Mouse (Mus musculus) limb, embryonic 12.5 days (tissue): ENCODE data around the gene Plcg2. TPM values are rescaled to one million over a fixed set of nuclear protein-coding genes. Genes with fewer than 3 reads are reported as not detected.
A peak's percentile ranks its signal among the peaks of the same experiment; 100 is the strongest.

Source experiments
- ATAC-seq: fragments of 200-750 bp; cut with Nextera tagmentation; 2 replicates; pipeline ENCODE4 v1.8.0; 2017; ENCODE audit warnings: low read depth, moderate TSS enrichment; ENCODE audit not compliant: insufficient number of reproducible peaks, insufficient read depth, low FRiP score, low TSS enrichment
- H3K27ac ChIP-seq: fragments of 300-500 bp; sonication (generic); 2 replicates; pipeline ENCODE4 v1.5.1; 2016; ENCODE audit warnings: mild to moderate bottlenecking, moderate library complexity
- H3K27me3 ChIP-seq: fragments of 300-500 bp; sonication (generic); 2 replicates; pipeline ENCODE4 v1.6.1; 2016; ENCODE audit warnings: mild to moderate bottlenecking, moderate library complexity
- H3K36me3 ChIP-seq: fragments of 300-500 bp; sonication (generic); 2 replicates; pipeline ENCODE4 v1.6.1; 2016; ENCODE audit warnings: mild to moderate bottlenecking, moderate library complexity
- H3K4me1 ChIP-seq: fragments of 300-500 bp; sonication (generic); replicated peaks from 2 replicates; pipeline ENCODE4 v1.6.1; 2016
- H3K4me2 ChIP-seq: fragments of 300-500 bp; sonication (generic); 2 replicates; pipeline ENCODE4 v1.6.1; 2016; ENCODE audit warnings: mild to moderate bottlenecking, moderate library complexity
- H3K4me3 ChIP-seq: fragments of 300-500 bp; sonication (generic); replicated peaks from 2 replicates; pipeline ENCODE4 v1.5.1; 2016; ENCODE audit warnings: mild to moderate bottlenecking
- H3K9ac ChIP-seq: fragments of 300-500 bp; sonication (generic); replicated peaks from 2 replicates; pipeline ENCODE4 v1.6.1; 2016; ENCODE audit warnings: mild to moderate bottlenecking, moderate library complexity
- H3K9me3 ChIP-seq: fragments of 300-500 bp; sonication (generic); 2 replicates; pipeline ENCODE4 v1.6.1; 2016; ENCODE audit warnings: mild to moderate bottlenecking, moderate library complexity
- WGBS: fragments of 180-500 bp; shearing (Covaris S2); methylation state at CpG from one replicate; pipeline ENCODE4 v1.1.7; 2016; 5-methylcytosine and 5-hydroxymethylcytosine counted together
- polyA plus RNA-seq: library from polyadenylated mRNA; unstranded; fragments of >200 nt; fragmentation: Nextera tagmentation; extraction: Ambion mirVana; gene quantifications from 2 replicates; pipeline ENCODE4 v1.2.1, GENCODE M21; 2016

Gene Plcg2
- 2.4 and 2.6 TPM in 2 replicates for polyA plus RNA-seq

DNA sequence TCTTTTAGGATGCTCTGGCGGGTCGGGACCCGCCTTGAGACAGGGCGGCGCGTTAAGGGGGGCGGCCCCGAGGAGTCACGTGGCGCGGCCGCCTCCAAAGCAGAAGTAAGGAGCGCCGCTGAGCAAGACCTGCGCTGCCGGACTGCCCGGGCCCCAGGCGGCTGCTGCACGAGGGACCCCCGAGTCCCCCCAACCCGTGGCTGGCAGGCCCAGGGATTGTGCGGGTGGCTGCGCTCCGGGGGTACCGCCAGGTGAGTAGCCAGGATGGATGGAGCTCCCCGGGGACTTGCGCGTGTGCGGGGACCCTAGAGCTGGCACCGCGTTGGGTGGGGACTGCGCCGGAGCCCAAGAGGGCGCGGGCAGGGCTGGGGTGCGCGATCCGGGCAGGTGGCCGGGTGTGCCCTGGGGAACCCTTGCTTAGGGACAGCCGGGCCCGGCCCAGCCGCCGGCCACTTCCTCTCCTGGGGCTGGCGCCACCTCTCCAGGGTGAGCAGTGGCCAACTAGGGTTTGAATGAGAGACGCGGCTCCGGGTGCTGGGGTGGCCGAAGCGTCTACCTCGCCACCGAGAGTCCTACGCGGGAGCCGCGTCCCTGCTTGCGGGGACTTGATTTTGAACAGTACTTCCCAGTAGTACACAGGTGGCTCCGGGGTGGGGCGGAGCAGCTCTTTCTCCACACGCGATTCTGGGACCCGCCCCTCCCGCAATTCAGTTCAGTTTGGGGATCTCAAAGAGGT lies at the start of gene Plcg2:
Gene Plcg2 (plus strand): TSS at position 113 of the 736 bp plus-strand sequence.
- Histone ChIP-seq H3K27me3 (peaks cover 52% of the 10 kb centered on the region), H3K9me3 (no peaks in the 10 kb centered on the region), H3K36me3 (no peaks in the 10 kb centered on the region), H3K27ac (no peak within 1 kb of the TSS), H3K9ac (peak within 1 kb of the TSS; percentile 64), H3K4me3 (peak within 1 kb of the TSS; percentile 61), H3K4me2 (peak within 1 kb of the TSS; percentile 100), H3K4me1 (peaks cover 14% of the 10 kb centered on the region)
- WGBS, result 2% methylated on average over 61 of the region's 62 CpGs
- ATAC-seq, result peak; percentile 45; the same call in 1 of the 2 replicates

- Histone ChIP-seq H3K27ac (no peak overlapping the region), H3K4me2 (no peak overlapping the region), H3K9ac (no peak overlapping the region), H3K36me3 (peaks cover 91% of the 10 kb centered on the region), H3K4me3 (no peak overlapping the region), H3K9me3 (no peaks in the 10 kb centered on the region), H3K27me3 (no peaks in the 10 kb centered on the region), H3K4me1 (peaks cover 7% of the 10 kb centered on the region)
- 84% methylated on average over 9 of the region's 9 CpGs for WGBS
- no peak for ATAC-seq
These were observed 47.0 kb upstream of the Plcg2 start for GRCm38 (mm10) chr8:117451072-117451471.

GRCm38 (mm10) chr8:117453974-117454373 lies 44.1 kb upstream of the Plcg2 start:
- peaks cover 9% of the 10 kb centered on the region for H3K4me1 ChIP-seq
- no peak overlapping the region for H3K4me3 ChIP-seq
- 86% methylated on average over 6 of the region's 6 CpGs for WGBS
- H3K9ac ChIP-seq, result no peak overlapping the region
- H3K4me2 ChIP-seq, result no peak overlapping the region
- ATAC-seq, result no peak
- H3K9me3 ChIP-seq, result no peaks in the 10 kb centered on the region
- peaks cover 97% of the 10 kb centered on the region for H3K36me3 ChIP-seq
- H3K27me3 ChIP-seq, result no peaks in the 10 kb centered on the region
- no peak overlapping the region for H3K27ac ChIP-seq

DNA sequence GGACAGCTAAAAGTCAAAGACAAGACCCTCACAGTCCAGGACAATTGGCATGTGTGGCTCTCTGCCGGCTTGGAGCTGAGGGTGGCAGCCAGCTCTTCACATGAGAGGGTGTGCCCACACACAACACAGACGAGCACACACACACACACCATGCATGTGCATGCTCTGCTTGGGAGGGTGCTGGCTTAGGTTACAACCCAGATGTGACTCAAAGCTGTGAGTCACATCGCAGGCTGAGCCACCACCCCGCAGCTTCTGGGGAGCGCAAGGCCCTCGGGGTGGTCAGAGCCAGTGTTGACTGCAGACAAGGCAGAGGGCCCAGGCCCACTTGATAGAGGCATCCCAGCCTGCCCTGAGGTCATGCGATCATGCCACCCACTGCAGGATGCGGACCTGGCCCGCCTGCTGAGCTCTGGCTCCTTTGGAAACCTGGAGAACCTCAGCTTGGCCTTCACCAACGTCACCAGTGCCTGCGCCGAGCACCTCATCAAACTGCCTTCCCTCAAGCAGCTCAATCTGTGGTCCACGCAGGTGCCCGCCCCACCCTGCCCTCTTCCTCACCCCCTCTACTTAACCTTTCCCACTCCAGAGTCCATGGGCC lies 43.5 kb upstream of the Plcg2 start:
- H3K36me3 ChIP-seq, result peaks cover 98% of the 10 kb centered on the region
- no peak overlapping the region for H3K9ac ChIP-seq
- no peak overlapping the region for H3K4me2 ChIP-seq
- H3K9me3 ChIP-seq, result no peaks in the 10 kb centered on the region
- H3K27ac ChIP-seq, result no peak overlapping the region
- 89% methylated on average over 14 of the region's 14 CpGs for WGBS
- H3K27me3 ChIP-seq, result no peaks in the 10 kb centered on the region
- no peak for ATAC-seq
- H3K4me3 ChIP-seq, result no peak overlapping the region
- H3K4me1 ChIP-seq, result peaks cover 9% of the 10 kb centered on the region

DNA sequence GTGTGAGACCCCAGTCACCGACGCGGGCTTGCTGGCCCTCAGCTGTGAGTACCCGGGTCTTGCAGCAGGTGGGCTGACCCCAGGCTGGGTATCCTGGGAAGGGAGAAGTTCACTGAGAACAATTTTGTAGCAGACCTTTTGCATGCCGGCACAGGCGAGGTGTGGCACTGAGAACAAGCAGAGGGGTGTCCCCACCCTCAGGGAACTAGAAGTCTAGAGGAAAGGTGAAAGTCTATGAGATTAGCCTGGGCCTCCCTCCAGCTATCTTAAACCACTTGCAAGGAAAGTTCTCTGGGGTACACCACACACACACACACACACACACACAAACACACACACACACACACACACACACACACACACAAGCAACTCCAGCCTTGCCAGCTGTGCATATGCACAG lies 42.4 kb upstream of the Plcg2 start:
- ATAC-seq, result no peak
- no peak overlapping the region for H3K27ac ChIP-seq
- 89% methylated on average over 6 of the region's 6 CpGs for WGBS
- H3K4me3 ChIP-seq, result no peak overlapping the region
- H3K27me3 ChIP-seq, result no peaks in the 10 kb centered on the region
- no peak overlapping the region for H3K9ac ChIP-seq
- no peaks in the 10 kb centered on the region for H3K9me3 ChIP-seq
- no peak overlapping the region for H3K4me2 ChIP-seq
- H3K36me3 ChIP-seq, result peaks cover 88% of the 10 kb centered on the region
- H3K4me1 ChIP-seq, result peaks cover 9% of the 10 kb centered on the region

- ATAC-seq, result no peak
- Histone ChIP-seq H3K4me3 (no peak overlapping the region), H3K36me3 (peaks cover 60% of the 10 kb centered on the region), H3K4me2 (no peak overlapping the region), H3K9me3 (no peaks in the 10 kb centered on the region), H3K27ac (0 out of 2 replicates have a peak overlapping the region, but pooled peaks have one; percentile 12), H3K4me1 (peaks cover 9% of the 10 kb centered on the region), H3K27me3 (no peaks in the 10 kb centered on the region), H3K9ac (no peak overlapping the region)
- 62% methylated on average over 5 of the region's 5 CpGs for WGBS
These were observed 39.7 kb upstream of the Plcg2 start for GRCm38 (mm10) chr8:117458440-117458839.

- Histone ChIP-seq H3K27ac (no peak overlapping the region), H3K4me3 (no peak overlapping the region), H3K4me1 (peaks cover 8% of the 10 kb centered on the region), H3K27me3 (no peaks in the 10 kb centered on the region), H3K9ac (no peak overlapping the region), H3K36me3 (peaks cover 17% of the 10 kb centered on the region), H3K9me3 (no peaks in the 10 kb centered on the region), H3K4me2 (no peak overlapping the region)
- no peak for ATAC-seq
- WGBS, result 78% methylated on average over 11 of the region's 11 CpGs
These were observed 35.3 kb upstream of the Plcg2 start for GRCm38 (mm10) chr8:117462701-117463284.

GRCm38 (mm10) chr8:117464525-117464924 lies 33.6 kb upstream of the Plcg2 start:
- no peaks in the 10 kb centered on the region for H3K9me3 ChIP-seq
- no peak overlapping the region for H3K27ac ChIP-seq
- H3K36me3 ChIP-seq, result peaks cover 1% of the 10 kb centered on the region
- 94% methylated on average over 6 of the region's 6 CpGs for WGBS
- H3K4me1 ChIP-seq, result peaks cover 2% of the 10 kb centered on the region
- no peak overlapping the region for H3K9ac ChIP-seq
- no peak overlapping the region for H3K4me2 ChIP-seq
- H3K27me3 ChIP-seq, result no peaks in the 10 kb centered on the region
- ATAC-seq, result no peak
- no peak overlapping the region for H3K4me3 ChIP-seq

DNA sequence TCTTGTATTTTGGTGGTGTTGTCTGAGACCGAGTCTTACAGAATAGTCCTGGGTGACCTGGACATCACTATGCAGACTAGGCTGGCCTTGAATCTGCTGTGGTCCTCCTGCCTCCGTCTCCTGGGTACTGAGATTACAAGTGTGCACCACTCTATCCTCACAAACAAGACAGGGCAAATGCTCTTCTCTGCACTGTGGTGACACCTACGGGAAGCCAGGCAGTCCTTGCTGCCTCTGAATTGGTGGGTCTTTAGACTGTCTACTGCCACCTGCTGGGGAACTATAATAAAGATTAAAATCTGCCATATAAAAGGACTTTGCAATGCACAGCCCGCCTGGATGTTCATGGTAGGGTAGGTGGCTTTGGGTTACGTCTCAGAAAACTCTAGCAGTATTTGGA lies 32.8 kb upstream of the Plcg2 start:
- 42% methylated on average over 5 of the region's 5 CpGs for WGBS
- Histone ChIP-seq H3K36me3 (no peaks in the 10 kb centered on the region; the same call in none of the 2 replicates), H3K4me2 (no peak overlapping the region), H3K9me3 (no peaks in the 10 kb centered on the region), H3K4me3 (no peak overlapping the region), H3K27ac (no peak overlapping the region), H3K4me1 (peaks cover 9% of the 10 kb centered on the region), H3K9ac (no peak overlapping the region), H3K27me3 (no peaks in the 10 kb centered on the region)
- ATAC-seq, result no peak; the same call in 1 of the 2 replicates

DNA sequence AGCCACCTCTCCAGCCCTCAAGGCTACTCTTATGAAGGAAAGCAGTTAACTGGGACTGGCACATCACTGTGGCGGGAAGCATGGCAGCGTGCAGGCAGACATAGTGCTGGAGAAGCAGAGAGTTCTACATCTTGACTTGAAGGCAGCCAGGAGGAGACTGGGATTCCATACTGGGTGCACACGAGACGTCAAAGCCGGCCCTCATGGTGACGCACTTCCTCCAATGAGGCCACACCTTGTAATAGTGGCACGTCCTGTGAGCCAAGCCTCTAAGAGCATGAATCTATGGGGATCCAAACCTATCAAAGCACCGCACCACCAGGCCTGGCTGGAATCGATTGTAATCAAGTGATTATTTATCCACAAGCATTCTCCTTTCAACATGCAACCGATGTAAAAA lies 30.6 kb upstream of the Plcg2 start:
- no peak for ATAC-seq
- Histone ChIP-seq H3K4me3 (no peak overlapping the region), H3K36me3 (no peaks in the 10 kb centered on the region), H3K27me3 (no peaks in the 10 kb centered on the region), H3K9ac (no peak overlapping the region), H3K27ac (no peak overlapping the region), H3K9me3 (no peaks in the 10 kb centered on the region), H3K4me1 (peaks cover 17% of the 10 kb centered on the region), H3K4me2 (no peak overlapping the region)
- WGBS, result 85% methylated on average over 10 of the region's 10 CpGs
